Mouse (Mus musculus): Measurements from ENCODE around the gene Csnk1g2. TPM values are rescaled to one million over a fixed set of nuclear protein-coding genes. Genes with fewer than 3 reads are reported as not detected.

The Csnk1g2 gene
- 64.8 and 65.0 TPM in 2 replicates for polyA plus RNA-seq (2014; fragmentation: Nextera tagmentation; extraction: Ambion mirVana)

- Histone ChIP-seq H3K9me3 (ENCODE audit: control insufficient read depth, low read length) (no peaks in the 10 kb centered on the region), H3K27ac (replicated peaks in 1 of 2; ENCODE audit: control insufficient read depth in 1 of 2, insufficient read depth in 1 of 2, low read depth in 2 of 2, low read length in 2 of 2) (peak within 1 kb of the TSS; percentile 90 to 99), H3K36me3 (ENCODE audit: control insufficient read depth, insufficient read depth, low read length) (no peaks in the 10 kb centered on the region), H3K9ac (ENCODE audit: low read length) (peak within 1 kb of the TSS; percentile 96), H3K4me1 (ENCODE audit: control insufficient read depth in 2 of 2, insufficient read depth in 2 of 2, low read length in 2 of 2) (peaks cover 27 to 47% of the 10 kb centered on the region in 2 experiments), H3K4me3 (ENCODE audit: control insufficient read depth in 1 of 2, insufficient read depth in 1 of 2, low read depth in 1 of 2, low read length in 2 of 2) (peak within 1 kb of the TSS; percentile 86 to 92), H3K27me3 (ENCODE audit: control insufficient read depth, insufficient read depth, low read length) (no peaks in the 10 kb centered on the region), H3K4me2 (ENCODE audit: low read length) (peak within 1 kb of the TSS; percentile 98)
- ATAC-seq (ENCODE audit: insufficient number of reproducible peaks, insufficient read depth, low FRiP score, low read depth): peak; percentile 10
- WGBS: under 1% methylated on average over 74 of the region's 85 CpGs
Observed at GRCm38 (mm10) chr10:80622661-80623456, at the start of gene Csnk1g2. Gene Csnk1g2 (plus strand): TSS chr10:80622838.

DNA sequence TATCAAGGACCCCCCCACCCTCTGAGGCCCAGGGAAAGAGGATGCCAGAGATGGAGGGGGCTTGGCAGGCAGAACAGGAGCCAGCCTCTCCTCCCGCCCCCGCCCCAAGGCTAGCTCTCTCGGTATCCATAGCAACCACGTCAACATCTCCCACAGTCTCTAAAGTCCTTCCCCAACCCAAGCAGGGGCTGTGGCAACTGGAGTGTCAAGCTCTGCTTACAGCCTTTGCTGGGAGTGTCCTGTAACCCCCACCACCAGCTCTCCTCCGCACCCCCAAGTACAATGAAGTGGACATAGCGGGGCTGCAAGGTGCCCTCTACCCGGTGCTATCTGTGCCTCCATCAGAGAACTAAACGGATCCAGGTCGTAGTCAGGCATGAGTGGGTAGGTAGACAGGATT is 48.7 kb upstream of the Csnk1g2 start:
- WGBS: 49% methylated on average over 9 of the region's 9 CpGs
- peaks cover 41 to 68% of the 10 kb centered on the region in 2 experiments for H3K4me1 ChIP-seq (ENCODE audit: control insufficient read depth in 2 of 2, insufficient read depth in 2 of 2, low read length in 2 of 2)
- no peaks in the 10 kb centered on the region for H3K27me3 ChIP-seq (ENCODE audit: control insufficient read depth, insufficient read depth, low read length)

DNA sequence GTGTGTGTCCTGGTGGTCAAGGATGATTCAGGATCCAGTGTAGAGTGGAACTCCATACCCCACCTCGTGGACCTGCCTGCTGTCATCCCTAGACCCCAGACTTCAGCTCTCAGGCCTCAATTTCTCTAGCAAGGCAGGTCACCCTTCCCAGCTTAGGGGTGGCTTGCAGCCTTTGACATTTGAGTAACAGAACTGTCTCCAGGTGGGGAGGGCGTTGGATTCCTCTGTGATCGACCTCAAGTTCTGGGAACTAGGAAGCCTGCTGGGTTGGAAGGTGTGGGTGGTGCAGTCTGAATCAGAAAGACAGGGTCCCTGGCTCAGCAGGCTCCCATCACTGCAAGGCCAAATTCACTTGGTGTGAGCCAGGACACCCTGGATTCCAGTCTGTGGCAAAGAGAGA is 47.7 kb upstream of the Csnk1g2 start:
- no peak for ATAC-seq (ENCODE audit: insufficient number of reproducible peaks, insufficient read depth, low FRiP score, low read depth)
- Histone ChIP-seq H3K9ac (ENCODE audit: low read length) (peak overlapping the region; percentile 87; the same call in 1 of the 2 replicates), H3K36me3 (ENCODE audit: control insufficient read depth, insufficient read depth, low read length) (no peaks in the 10 kb centered on the region), H3K27ac (replicated peaks in 1 of 2; ENCODE audit: control insufficient read depth in 1 of 2, insufficient read depth in 1 of 2, low read depth in 2 of 2, low read length in 2 of 2) (no peak overlapping the region), H3K4me2 (ENCODE audit: low read length) (peak overlapping the region; percentile 92; the same call in 1 of the 2 replicates), H3K27me3 (ENCODE audit: control insufficient read depth, insufficient read depth, low read length) (no peaks in the 10 kb centered on the region), H3K9me3 (ENCODE audit: control insufficient read depth, low read length) (no peaks in the 10 kb centered on the region), H3K4me1 (ENCODE audit: control insufficient read depth in 2 of 2, insufficient read depth in 2 of 2, low read length in 2 of 2) (peaks cover 41 to 62% of the 10 kb centered on the region in 2 experiments), H3K4me3 (ENCODE audit: control insufficient read depth in 1 of 2, insufficient read depth in 1 of 2, low read depth in 1 of 2, low read length in 2 of 2) (no peak overlapping the region)
- WGBS: 78% methylated on average over 3 of the region's 3 CpGs

More for the DNA sequence above, 48.7 kb upstream of the Csnk1g2 start:
- ATAC-seq (ENCODE audit: insufficient number of reproducible peaks, insufficient read depth, low FRiP score, low read depth): no peak
- Histone ChIP-seq H3K9ac (ENCODE audit: low read length) (0 out of 2 replicates have a peak overlapping the region, but pooled peaks have one; percentile 87), H3K9me3 (ENCODE audit: control insufficient read depth, low read length) (no peaks in the 10 kb centered on the region), H3K36me3 (ENCODE audit: control insufficient read depth, insufficient read depth, low read length) (no peaks in the 10 kb centered on the region), H3K4me3 (ENCODE audit: control insufficient read depth in 1 of 2, insufficient read depth in 1 of 2, low read depth in 1 of 2, low read length in 2 of 2) (no peak overlapping the region), H3K27ac (replicated peaks in 1 of 2; ENCODE audit: control insufficient read depth in 1 of 2, insufficient read depth in 1 of 2, low read depth in 2 of 2, low read length in 2 of 2) (no peak overlapping the region), H3K4me2 (ENCODE audit: low read length) (no peak overlapping the region)

GRCm38 (mm10) chr10:80575925-80576324 is 46.7 kb upstream of the Csnk1g2 start:
- no peak for ATAC-seq (ENCODE audit: insufficient number of reproducible peaks, insufficient read depth, low FRiP score, low read depth)
- WGBS: 13% methylated on average over 17 of the region's 17 CpGs
- H3K4me3 ChIP-seq (ENCODE audit: control insufficient read depth in 1 of 2, insufficient read depth in 1 of 2, low read depth in 1 of 2, low read length in 2 of 2): peak overlapping the region; percentile 81 to 87
- peak overlapping the region; percentile 87 for H3K9ac ChIP-seq (ENCODE audit: low read length)
- H3K4me1 ChIP-seq (ENCODE audit: control insufficient read depth in 2 of 2, insufficient read depth in 2 of 2, low read length in 2 of 2): peaks cover 31 to 52% of the 10 kb centered on the region in 2 experiments
- H3K27ac ChIP-seq (replicated peaks in 1 of 2; ENCODE audit: control insufficient read depth in 1 of 2, insufficient read depth in 1 of 2, low read depth in 2 of 2, low read length in 2 of 2): no peak overlapping the region
- no peaks in the 10 kb centered on the region for H3K9me3 ChIP-seq (ENCODE audit: control insufficient read depth, low read length)
- H3K36me3 ChIP-seq (ENCODE audit: control insufficient read depth, insufficient read depth, low read length): peaks cover under 1% of the 10 kb centered on the region; the same call in 1 of the 2 replicates
- H3K27me3 ChIP-seq (ENCODE audit: control insufficient read depth, insufficient read depth, low read length): no peaks in the 10 kb centered on the region
- H3K4me2 ChIP-seq (ENCODE audit: low read length): peak overlapping the region; percentile 92

DNA sequence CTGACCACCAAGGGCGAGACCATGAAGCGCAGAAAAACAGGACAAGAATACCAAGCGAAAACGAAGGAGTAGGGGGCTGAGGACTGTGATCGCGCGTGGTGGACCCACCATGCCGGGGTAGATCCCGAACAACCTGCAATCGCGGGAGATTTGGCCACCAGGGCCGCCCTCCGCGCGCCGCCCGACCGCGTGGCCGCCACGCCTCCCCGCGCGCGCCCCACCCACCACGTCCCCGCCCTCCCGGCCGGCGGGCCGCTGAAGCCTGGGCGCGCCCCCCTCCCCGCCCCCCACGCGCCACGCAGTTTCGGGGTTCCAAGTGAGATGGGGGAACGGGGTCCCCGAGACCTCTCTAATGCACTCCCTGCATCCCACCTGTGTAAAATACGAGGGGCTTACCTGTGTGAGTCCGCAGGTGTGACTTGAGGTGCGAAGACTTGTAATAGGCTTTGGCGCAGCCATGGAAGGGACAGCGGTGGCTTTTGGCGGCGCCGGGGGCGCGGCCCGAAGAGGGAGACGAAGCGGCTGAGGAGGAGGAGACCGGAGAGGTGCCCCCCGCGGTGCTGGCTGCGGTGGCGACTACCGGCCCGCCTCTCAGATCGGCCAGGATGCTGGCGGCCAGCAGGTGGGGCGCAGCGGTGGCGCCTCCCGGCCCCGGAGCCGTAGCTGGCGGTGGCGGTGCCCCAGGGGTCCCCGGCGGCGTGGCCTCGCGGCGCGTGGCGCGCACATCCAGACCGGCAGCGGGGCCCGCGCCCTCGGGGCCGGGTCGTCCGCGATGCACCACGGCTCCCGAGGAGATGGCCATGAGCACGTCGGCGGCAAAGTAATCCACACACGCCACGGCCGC is 46.1 kb upstream of the Csnk1g2 start:
- no peak for ATAC-seq (ENCODE audit: insufficient number of reproducible peaks, insufficient read depth, low FRiP score, low read depth)
- H3K4me1 ChIP-seq (ENCODE audit: control insufficient read depth in 2 of 2, insufficient read depth in 2 of 2, low read length in 2 of 2): peaks cover 25 to 45% of the 10 kb centered on the region in 2 experiments
- no peaks in the 10 kb centered on the region for H3K27me3 ChIP-seq (ENCODE audit: control insufficient read depth, insufficient read depth, low read length)
- H3K4me2 ChIP-seq (ENCODE audit: low read length): peak overlapping the region; percentile 92
- H3K4me3 ChIP-seq (ENCODE audit: control insufficient read depth in 1 of 2, insufficient read depth in 1 of 2, low read depth in 1 of 2, low read length in 2 of 2): peak overlapping the region; percentile 81 to 87
- H3K9ac ChIP-seq (ENCODE audit: low read length): peak overlapping the region; percentile 87
- H3K27ac ChIP-seq (replicated peaks in 1 of 2; ENCODE audit: control insufficient read depth in 1 of 2, insufficient read depth in 1 of 2, low read depth in 2 of 2, low read length in 2 of 2): peak overlapping the region; percentile 72 to 92
- under 1% methylated on average over 77 of the region's 96 CpGs for WGBS
- no peaks in the 10 kb centered on the region for H3K9me3 ChIP-seq (ENCODE audit: control insufficient read depth, low read length)
- H3K36me3 ChIP-seq (ENCODE audit: control insufficient read depth, insufficient read depth, low read length): peaks cover 3% of the 10 kb centered on the region; the same call in 1 of the 2 replicates

DNA sequence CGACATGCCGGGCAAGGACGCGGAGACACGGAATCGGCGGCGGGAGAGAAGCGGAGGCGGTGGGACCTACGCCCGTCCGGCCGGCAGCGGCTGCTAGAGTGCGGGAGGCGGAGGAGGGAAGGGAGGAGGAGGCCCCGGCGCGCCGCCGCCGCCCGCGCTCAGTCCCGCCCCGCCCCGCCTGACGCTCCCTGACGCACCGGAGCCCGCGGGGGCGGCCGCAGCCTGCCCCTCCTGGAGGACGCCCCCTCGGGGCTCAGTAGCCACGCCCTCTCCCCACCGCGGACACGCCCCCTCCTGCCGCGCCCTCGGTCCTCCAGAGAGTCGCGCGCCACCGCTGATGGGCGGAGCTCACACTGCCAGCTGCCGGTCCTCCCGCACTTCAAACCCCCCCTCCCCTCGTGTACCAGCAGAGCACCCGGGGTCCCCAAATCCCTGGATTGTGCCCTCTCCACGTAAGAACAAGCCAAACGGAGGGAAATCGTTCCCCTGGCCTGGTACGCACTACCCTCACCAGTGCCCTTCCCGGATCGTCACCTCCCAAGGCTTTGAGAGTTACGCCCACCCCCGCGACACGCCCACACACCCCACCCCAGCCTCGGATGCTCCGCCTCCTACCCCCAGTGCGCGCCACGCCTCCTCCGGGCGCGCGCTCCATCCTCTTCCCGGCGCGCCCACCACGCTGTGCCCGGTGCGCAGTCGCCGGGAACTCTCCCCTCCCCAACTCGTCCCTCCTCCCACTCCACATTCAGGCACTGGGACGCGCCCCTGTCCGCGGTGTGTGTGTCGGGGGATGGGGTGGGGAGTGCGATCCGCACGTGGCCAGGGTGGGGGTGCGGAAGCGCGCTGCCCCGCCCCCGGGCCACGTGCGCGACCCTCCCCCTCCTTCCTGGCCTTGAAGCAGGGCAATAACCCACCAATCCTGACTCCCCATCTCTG is 45.2 kb upstream of the Csnk1g2 start, which contains the start of gene Klf16:
Gene Klf16, minus strand, starts transcription at position 127 of the 936 bp plus-strand sequence.
- Histone ChIP-seq H3K9ac (ENCODE audit: low read length) (peak within 1 kb of the TSS; percentile 87), H3K27me3 (ENCODE audit: control insufficient read depth, insufficient read depth, low read length) (no peaks in the 10 kb centered on the region), H3K4me3 (ENCODE audit: control insufficient read depth in 1 of 2, insufficient read depth in 1 of 2, low read depth in 1 of 2, low read length in 2 of 2) (peak within 1 kb of the TSS; percentile 81 to 87), H3K4me1 (ENCODE audit: control insufficient read depth in 2 of 2, insufficient read depth in 2 of 2, low read length in 2 of 2) (peaks cover 22 to 39% of the 10 kb centered on the region in 2 experiments), H3K4me2 (ENCODE audit: low read length) (peak within 1 kb of the TSS; percentile 92), H3K9me3 (ENCODE audit: control insufficient read depth, low read length) (no peaks in the 10 kb centered on the region), H3K36me3 (ENCODE audit: control insufficient read depth, insufficient read depth, low read length) (peaks cover 11% of the 10 kb centered on the region; the same call in 1 of the 2 replicates), H3K27ac (replicated peaks in 1 of 2; ENCODE audit: control insufficient read depth in 1 of 2, insufficient read depth in 1 of 2, low read depth in 2 of 2, low read length in 2 of 2) (peak within 1 kb of the TSS; percentile 83 to 92)
- under 1% methylated on average over 71 of the region's 97 CpGs for WGBS
- ATAC-seq (ENCODE audit: insufficient number of reproducible peaks, insufficient read depth, low FRiP score, low read depth): peak; percentile 84

Measured in heart, embryonic 14.5 days (tissue).